ENCODE assay signal across 13 mouse cellular contexts in genomic region chr1:93970380-93970779, GRCm38 (mm10). TPM values are rescaled to one million over a fixed set of nuclear protein-coding genes. Genes with fewer than 3 reads are reported as not detected.
A peak's percentile ranks its signal among the peaks of the same experiment; 100 is the strongest.
DNase-seq lines count a peak whose midpoint lies in the region; ATAC-seq and TF ChIP-seq lines count a peak whose summit lies in the region.
"Not testable (repeated sequence)": the region's sequence is repeated elsewhere in the genome, so short reads cannot be mapped to it uniquely, and the experiment has no call there.
"Had no signal": no experiment of that assay in that cellular context is flagged by ENCODE, and none has a peak within 500 bp of the region (broad histone marks: within the 10 kb centered on the region; RNA-seq: fewer than 3 reads in every experiment).

No protein-coding gene starts in this region.

- H3K27me3 ChIP-seq in heart, embryonic 11.5 days (ENCODE audit: control insufficient read depth, insufficient read depth, low read length); heart, embryonic 12.5 days (replicated peaks); heart, embryonic 14.5 days (ENCODE audit: control insufficient read depth, insufficient read depth, low read length); heart, embryonic 15.5 days; heart, embryonic 16.5 days (ENCODE audit: control insufficient read depth, insufficient read depth, low read length); limb, embryonic 14.5 days (ENCODE audit: control insufficient read depth, insufficient read depth, low read length): not testable (repeated sequence)

- 15% methylated on average over 3 of the region's 5 CpGs for WGBS in heart, embryonic 11.5 days (ENCODE audit: insufficient replicate concordance)
- WGBS in heart, embryonic 12.5 days, result 33% methylated on average over 4 of the region's 5 CpGs
- WGBS in heart, embryonic 14.5 days, result 13% methylated on average over 3 of the region's 5 CpGs
- 49% methylated on average over 4 of the region's 5 CpGs for WGBS in heart, embryonic 15.5 days
- WGBS in heart, embryonic 16.5 days, result 30% methylated on average over 2 of the region's 5 CpGs
- 0% methylated on average over 2 of the region's 5 CpGs for WGBS in limb, embryonic 14.5 days

- peak; percentile 56 for ATAC-seq in heart, embryonic 11.5 days (replicated peaks; ENCODE audit: insufficient number of reproducible peaks, low FRiP score, low TSS enrichment)
- ATAC-seq in heart, embryonic 12.5 days (ENCODE audit: insufficient number of reproducible peaks, low FRiP score), result peak; percentile 79
- ATAC-seq in heart, embryonic 14.5 days (ENCODE audit: insufficient number of reproducible peaks, insufficient read depth, low FRiP score, low read depth), result peak; percentile 31; the same call in 1 of the 2 replicates
- ATAC-seq in heart, embryonic 15.5 days (replicated peaks; ENCODE audit: insufficient number of reproducible peaks, insufficient read depth, low FRiP score, low read depth), result 0 out of 2 replicates have a peak, but pooled peaks have one; percentile 39
- ATAC-seq in heart, embryonic 16.5 days (replicated peaks; ENCODE audit: extremely low read depth, insufficient read depth, low FRiP score), result peak; percentile 64; the same call in 1 of the 2 replicates
- ATAC-seq in limb, embryonic 14.5 days (ENCODE audit: low FRiP score, low read depth), result 0 out of 2 replicates have a peak, but pooled peaks have one; percentile 30

- not testable (repeated sequence) for H3K9me3 ChIP-seq in heart, embryonic 11.5 days (replicated peaks; ENCODE audit: control insufficient read depth, low read length); heart, embryonic 12.5 days (replicated peaks); heart, embryonic 14.5 days (ENCODE audit: control insufficient read depth, low read length); heart, embryonic 15.5 days (replicated peaks); heart, embryonic 16.5 days (replicated peaks; ENCODE audit: control insufficient read depth, low read length); limb, embryonic 14.5 days (ENCODE audit: control insufficient read depth, low read length)

- H3K4me2 ChIP-seq in heart, embryonic 11.5 days; heart, embryonic 12.5 days; heart, embryonic 14.5 days (ENCODE audit: low read length); heart, embryonic 15.5 days; heart, embryonic 16.5 days (ENCODE audit: low read depth, low read length); limb, embryonic 14.5 days (replicated peaks; ENCODE audit: low read depth, low read length, severe bottlenecking): not testable (repeated sequence)

- H3K4me3 ChIP-seq in heart, embryonic 11.5 days (ENCODE audit: low read depth, low read length); heart, embryonic 12.5 days; heart, embryonic 14.5 days (ENCODE audit: control insufficient read depth in 1 of 2, insufficient read depth in 1 of 2, low read depth in 1 of 2, low read length in 2 of 2); heart, embryonic 15.5 days; heart, embryonic 16.5 days (ENCODE audit: low read length); limb, embryonic 14.5 days (replicated peaks; ENCODE audit: low read length): not testable (repeated sequence)

- not testable (repeated sequence) for TF ChIP-seq POLR2A in limb, embryonic 14.5 days (IDR thresholded peaks at IDR 0.05; ENCODE audit: borderline replicate concordance, extremely low read depth, insufficient read depth, insufficient read length)

- H3K4me1 ChIP-seq in heart, embryonic 11.5 days (ENCODE audit: control insufficient read depth, insufficient read depth, low read length); heart, embryonic 12.5 days (replicated peaks); heart, embryonic 14.5 days (ENCODE audit: control insufficient read depth in 2 of 2, insufficient read depth in 2 of 2, low read length in 2 of 2); heart, embryonic 15.5 days (replicated peaks); heart, embryonic 16.5 days (ENCODE audit: control insufficient read depth, insufficient read depth, low read length); limb, embryonic 14.5 days (ENCODE audit: control insufficient read depth, insufficient read depth, low read length): not testable (repeated sequence)

- H3K27ac ChIP-seq in heart, embryonic 11.5 days (ENCODE audit: low read depth, low read length); heart, embryonic 12.5 days (ENCODE audit: poor library complexity, severe bottlenecking); heart, embryonic 14.5 days (replicated peaks in 1 of 2; ENCODE audit: control insufficient read depth in 1 of 2, insufficient read depth in 1 of 2, low read depth in 2 of 2, low read length in 2 of 2); heart, embryonic 15.5 days; heart, embryonic 16.5 days (ENCODE audit: low read length); limb, embryonic 14.5 days (replicated peaks; ENCODE audit: low read depth, low read length): not testable (repeated sequence)

- not testable (repeated sequence) for H3K36me3 ChIP-seq in heart, embryonic 11.5 days (ENCODE audit: control insufficient read depth, insufficient read depth, low read length); heart, embryonic 12.5 days; heart, embryonic 14.5 days (ENCODE audit: control insufficient read depth, insufficient read depth, low read length); heart, embryonic 15.5 days; heart, embryonic 16.5 days (ENCODE audit: control insufficient read depth, insufficient read depth); limb, embryonic 14.5 days (ENCODE audit: control insufficient read depth, insufficient read depth, low read length)

- H3K9ac ChIP-seq in heart, embryonic 11.5 days (ENCODE audit: low read depth, low read length); heart, embryonic 12.5 days; heart, embryonic 14.5 days (ENCODE audit: low read length); heart, embryonic 15.5 days; heart, embryonic 16.5 days (ENCODE audit: low read length); limb, embryonic 14.5 days (ENCODE audit: low read depth, low read length, severe bottlenecking): not testable (repeated sequence)

- peak; percentile 79 for DNase-seq in heart, adult 11 months
- not testable (repeated sequence) for DNase-seq in limb, embryonic 14.5 days (ENCODE audit: low spot score)

RNA-seq across cellular contexts. Expression of gene Gal3st2c, which starts 19.9 kb away (rescaled TPM):
- polyA plus RNA-seq in heart, embryonic 11.5 days (2014; fragmentation: Nextera tagmentation; extraction: Ambion mirVana), result not detected in 2 replicates
- not detected in 2 replicates for polyA plus RNA-seq in heart, embryonic 12.5 days (2016; fragmentation: Nextera tagmentation; extraction: Ambion mirVana)
- 0.03 and 0.04 TPM in 2 replicates for polyA plus RNA-seq in heart, embryonic 14.5 days (2014; fragmentation: Nextera tagmentation; extraction: Ambion mirVana)
- 0.01 and 0.04 TPM in 2 replicates for polyA plus RNA-seq in heart, embryonic 15.5 days (2015; fragmentation: Nextera tagmentation; extraction: Ambion mirVana)
- 0.03 TPM in 1 of 2 replicates, not detected in the other for polyA plus RNA-seq in heart, embryonic 16.5 days (2015; fragmentation: Nextera tagmentation; extraction: Ambion mirVana)
- polyA plus RNA-seq in limb, embryonic 14.5 days (2012; rRNA removed), result under 0.01 TPM in 1 of 2 replicates, not detected in the other
- not detected in 2 replicates for polyA plus RNA-seq in limb, embryonic 14.5 days (2014; fragmentation: Nextera tagmentation; extraction: Ambion mirVana)
- polyA plus RNA-seq: adrenal gland, adult 2 months; brain, embryonic 14.5 days; C2C12; G1E had no signal

RNA-seq across cellular contexts. Expression of gene Neu4, which starts 49.9 kb away (rescaled TPM):
- not detected in 2 replicates for polyA plus RNA-seq in heart, embryonic 11.5 days (2014; fragmentation: Nextera tagmentation; extraction: Ambion mirVana)
- polyA plus RNA-seq in heart, embryonic 12.5 days (2016; fragmentation: Nextera tagmentation; extraction: Ambion mirVana), result not detected in 2 replicates
- not detected in 2 replicates for polyA plus RNA-seq in heart, embryonic 14.5 days (2014; fragmentation: Nextera tagmentation; extraction: Ambion mirVana)
- not detected in 2 replicates for polyA plus RNA-seq in heart, embryonic 15.5 days (2015; fragmentation: Nextera tagmentation; extraction: Ambion mirVana)
- polyA plus RNA-seq in heart, embryonic 16.5 days (2015; fragmentation: Nextera tagmentation; extraction: Ambion mirVana), result not detected in 2 replicates
- polyA plus RNA-seq in limb, embryonic 14.5 days (2012; rRNA removed), result 0.04 TPM in 1 of 2 replicates, not detected in the other
- polyA plus RNA-seq in limb, embryonic 14.5 days (2014; fragmentation: Nextera tagmentation; extraction: Ambion mirVana), result not detected in 2 replicates
- polyA plus RNA-seq: adrenal gland, adult 2 months; brain, embryonic 14.5 days; C2C12; CD4-positive, CD25-positive, alpha-beta regulatory T cell, adult 4 months; G1E; Patski had no signal

RNA-seq across cellular contexts. Expression of gene Gal3st2b, which starts 52.3 kb away (rescaled TPM):
- not detected in 2 replicates for polyA plus RNA-seq in heart, embryonic 11.5 days (2014; fragmentation: Nextera tagmentation; extraction: Ambion mirVana)
- polyA plus RNA-seq in heart, embryonic 12.5 days (2016; fragmentation: Nextera tagmentation; extraction: Ambion mirVana), result 0.08 TPM in 1 of 2 replicates, not detected in the other
- not detected in 2 replicates for polyA plus RNA-seq in heart, embryonic 14.5 days (2014; fragmentation: Nextera tagmentation; extraction: Ambion mirVana)
- polyA plus RNA-seq in heart, embryonic 15.5 days (2015; fragmentation: Nextera tagmentation; extraction: Ambion mirVana), result not detected in 2 replicates
- 0.14 and 0.18 TPM in 2 replicates for polyA plus RNA-seq in heart, embryonic 16.5 days (2015; fragmentation: Nextera tagmentation; extraction: Ambion mirVana)
- 0.18 and 0.50 TPM in 2 replicates for polyA plus RNA-seq in limb, embryonic 14.5 days (2012; rRNA removed)
- polyA plus RNA-seq in limb, embryonic 14.5 days (2014; fragmentation: Nextera tagmentation; extraction: Ambion mirVana), result 0.14 TPM in 1 of 2 replicates, not detected in the other
- polyA plus RNA-seq: C2C12; CD4-positive, CD25-positive, alpha-beta regulatory T cell, adult 4 months; G1E had no signal
